Mouse (Mus musculus) urinary bladder, postnatal 10 days (tissue): ENCODE results near the gene Trarg1.

Experiments
- DNase-seq: peaks from one replicate; pipeline ENCODE4 v3.0.0; 2022; ENCODE audit warnings: low spot score

The Trarg1 gene

DNA sequence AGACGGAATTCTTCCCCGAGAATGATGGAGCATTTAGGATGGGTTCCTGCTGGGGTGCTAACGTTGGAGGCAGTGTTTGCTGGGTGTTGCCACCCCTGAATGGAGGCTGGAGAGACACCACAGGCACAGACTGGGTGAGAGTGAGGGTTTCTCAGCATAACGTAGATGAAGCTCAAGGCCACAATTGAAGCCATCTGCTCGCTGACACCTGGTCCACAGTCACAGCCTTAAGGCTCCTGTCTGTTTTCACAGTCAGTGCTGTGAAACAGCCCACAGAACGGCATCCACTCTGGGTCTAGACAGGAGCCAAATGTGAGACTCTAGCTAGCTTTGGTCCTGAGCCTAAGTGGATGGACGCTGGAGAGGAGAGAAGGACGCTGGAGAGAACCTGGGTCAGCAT is 5.4 kb upstream of the Trarg1 start:
- no peak for DNase-seq

DNA sequence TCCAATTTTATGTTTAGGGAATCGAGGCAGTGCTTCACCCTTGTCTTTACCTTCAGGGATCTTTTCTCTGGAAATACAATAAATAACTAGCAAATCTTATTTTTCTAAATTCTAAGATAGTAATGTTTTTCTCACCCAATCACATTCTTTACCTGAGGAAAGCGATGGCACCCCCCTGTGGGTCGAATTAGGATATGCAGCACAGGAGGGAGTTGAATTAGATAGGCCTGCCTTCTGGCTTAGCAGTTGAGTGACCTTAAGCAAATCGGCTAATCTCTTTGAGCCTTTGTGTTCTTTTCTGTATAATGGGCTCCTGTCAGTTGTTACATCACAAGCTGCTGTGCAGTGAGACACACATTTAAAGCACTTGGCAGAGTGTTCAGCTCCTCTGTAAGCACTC is 4.9 kb upstream of the Trarg1 start:
- no peak for DNase-seq

DNA sequence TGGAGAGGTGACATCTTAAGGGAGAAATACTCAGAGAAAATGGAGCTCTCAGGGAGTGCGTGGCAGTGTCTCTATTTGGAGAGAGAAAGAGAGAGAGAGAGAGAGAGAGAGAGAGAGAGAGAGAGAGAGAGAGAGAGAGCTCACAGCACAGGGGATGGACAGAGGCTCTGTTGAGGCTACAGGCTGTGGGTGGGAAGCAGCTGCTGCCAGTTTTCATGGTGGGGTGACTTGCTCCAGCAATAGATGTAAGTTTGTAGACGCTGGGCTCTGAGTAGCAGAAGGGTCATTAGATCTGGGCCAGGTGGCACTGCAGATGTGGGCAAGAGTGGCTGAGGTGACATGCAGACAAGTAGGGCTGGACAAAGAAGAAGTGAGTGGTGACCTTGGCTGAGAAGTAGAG is 6.0 kb downstream of the Trarg1 start:
- DNase-seq = no peak

DNA sequence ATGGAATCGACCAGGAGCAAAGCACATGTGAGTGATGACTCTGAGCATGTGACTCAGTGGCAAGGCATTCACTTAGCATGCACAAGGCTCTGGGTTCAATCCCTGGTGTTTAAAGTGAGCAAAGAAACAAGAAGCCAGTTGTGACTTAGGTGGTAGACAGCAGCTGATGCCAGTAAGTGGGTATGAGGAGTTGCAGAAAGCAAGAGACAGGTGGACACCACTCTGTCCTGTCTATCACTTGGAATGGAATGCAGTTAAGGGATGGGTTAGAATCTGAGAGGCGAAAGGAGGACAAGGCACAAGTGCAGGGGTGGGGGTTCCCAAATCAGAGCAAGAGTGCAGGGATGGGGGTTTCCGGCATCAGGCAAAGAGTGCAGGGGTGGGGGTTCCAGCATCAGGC is 12.5 kb downstream of the Trarg1 start:
- DNase-seq = no peak

DNA sequence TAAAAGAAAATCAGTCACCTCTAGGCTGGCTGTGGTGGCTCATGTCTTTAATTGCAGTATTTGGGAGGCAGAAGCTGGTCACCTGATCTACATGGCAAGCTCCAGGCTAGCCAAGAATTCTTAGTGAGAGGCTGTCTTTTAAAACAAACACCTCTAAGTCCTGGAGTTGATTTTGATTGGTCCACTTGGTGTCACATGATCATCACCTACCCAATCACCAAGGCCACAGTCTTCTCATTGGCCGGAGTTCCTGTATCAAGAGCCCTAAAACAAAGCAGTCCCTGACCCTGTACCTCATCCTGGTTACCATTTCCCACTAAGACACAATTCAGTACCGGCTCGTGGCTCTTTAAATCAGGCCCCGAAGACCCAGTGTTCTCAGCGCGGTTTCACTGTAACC is 16.2 kb downstream of the Trarg1 start:
- DNase-seq = no peak

DNA sequence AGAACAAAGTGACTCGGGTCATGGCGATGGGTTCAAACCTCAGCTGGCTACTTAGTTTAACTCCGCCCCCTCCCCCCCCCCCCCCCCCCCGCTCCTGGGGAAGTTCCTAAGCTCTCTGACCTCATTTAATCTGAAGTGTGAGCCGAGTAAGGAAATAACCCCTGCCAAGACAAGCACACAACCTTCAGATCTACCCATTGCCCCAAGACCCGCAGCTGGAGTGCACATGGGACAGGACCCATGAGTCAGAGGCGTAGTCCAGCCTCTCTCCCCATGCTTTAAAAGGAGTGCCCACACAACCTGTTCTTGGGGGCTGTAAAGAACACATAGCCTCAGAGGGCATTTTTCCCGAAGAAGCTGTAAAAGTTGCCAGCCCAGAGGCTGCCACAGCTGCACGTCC is 20.0 kb downstream of the Trarg1 start:
- no peak for DNase-seq

DNA sequence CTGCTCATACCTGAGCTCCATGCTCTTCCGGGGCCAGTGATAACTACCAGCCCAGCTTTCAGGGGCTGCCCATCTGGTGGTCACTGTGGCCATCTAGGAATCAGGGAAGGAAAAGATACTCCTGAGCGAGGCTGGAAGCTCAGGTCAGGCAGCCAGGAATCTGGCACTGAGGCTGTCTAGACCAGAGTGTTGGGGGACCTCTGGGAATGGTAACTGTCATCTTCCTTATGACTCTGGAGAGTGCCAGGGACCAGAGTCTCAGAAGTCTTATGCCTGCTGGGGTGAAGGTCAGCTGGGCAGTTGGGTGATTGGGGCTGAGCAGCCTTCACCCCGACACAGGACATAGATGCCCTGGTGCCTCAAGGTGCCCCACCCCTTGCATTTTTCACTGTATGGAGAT is 28.0 kb downstream of the Trarg1 start:
- no peak for DNase-seq

DNA sequence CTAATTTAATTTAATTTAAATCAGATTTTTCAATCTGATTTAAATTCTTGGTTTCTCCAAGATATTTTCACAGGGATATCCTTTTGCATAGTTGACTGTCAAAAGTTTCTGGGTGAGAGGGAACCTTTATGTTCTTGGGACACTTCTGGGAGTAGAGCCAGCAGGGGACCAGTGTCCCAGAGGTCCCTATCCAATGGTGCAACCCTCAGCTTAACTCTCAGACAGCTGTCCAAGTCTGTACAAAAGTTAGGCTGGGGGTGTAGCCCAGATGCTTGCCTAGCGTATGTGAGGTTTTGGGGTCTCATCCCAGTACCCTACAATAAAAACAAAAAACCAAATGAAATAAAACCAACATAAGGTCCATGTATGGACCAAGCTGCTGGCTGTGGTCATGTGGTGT is 28.5 kb downstream of the Trarg1 start:
- no peak for DNase-seq

DNA sequence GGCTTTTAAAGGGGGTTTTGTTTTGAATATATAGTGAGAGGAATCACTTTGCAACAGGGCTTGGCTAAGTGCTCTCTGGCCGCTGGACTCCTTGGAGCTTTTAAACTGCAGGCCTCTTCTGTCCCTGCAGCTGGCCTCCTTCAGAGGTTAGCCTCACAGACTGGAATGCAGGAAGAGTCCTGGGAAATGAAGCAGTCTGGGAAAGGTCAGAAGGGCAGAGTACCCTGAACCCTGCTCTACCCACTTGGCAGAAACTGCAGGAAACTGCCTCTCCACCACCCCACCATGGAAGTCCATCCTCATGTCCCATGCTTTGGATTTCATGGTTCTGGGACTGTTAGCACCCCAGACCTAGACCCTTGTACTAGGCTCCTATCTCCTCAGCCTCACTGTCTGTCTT is 29.3 kb downstream of the Trarg1 start:
- no peak for DNase-seq

DNA sequence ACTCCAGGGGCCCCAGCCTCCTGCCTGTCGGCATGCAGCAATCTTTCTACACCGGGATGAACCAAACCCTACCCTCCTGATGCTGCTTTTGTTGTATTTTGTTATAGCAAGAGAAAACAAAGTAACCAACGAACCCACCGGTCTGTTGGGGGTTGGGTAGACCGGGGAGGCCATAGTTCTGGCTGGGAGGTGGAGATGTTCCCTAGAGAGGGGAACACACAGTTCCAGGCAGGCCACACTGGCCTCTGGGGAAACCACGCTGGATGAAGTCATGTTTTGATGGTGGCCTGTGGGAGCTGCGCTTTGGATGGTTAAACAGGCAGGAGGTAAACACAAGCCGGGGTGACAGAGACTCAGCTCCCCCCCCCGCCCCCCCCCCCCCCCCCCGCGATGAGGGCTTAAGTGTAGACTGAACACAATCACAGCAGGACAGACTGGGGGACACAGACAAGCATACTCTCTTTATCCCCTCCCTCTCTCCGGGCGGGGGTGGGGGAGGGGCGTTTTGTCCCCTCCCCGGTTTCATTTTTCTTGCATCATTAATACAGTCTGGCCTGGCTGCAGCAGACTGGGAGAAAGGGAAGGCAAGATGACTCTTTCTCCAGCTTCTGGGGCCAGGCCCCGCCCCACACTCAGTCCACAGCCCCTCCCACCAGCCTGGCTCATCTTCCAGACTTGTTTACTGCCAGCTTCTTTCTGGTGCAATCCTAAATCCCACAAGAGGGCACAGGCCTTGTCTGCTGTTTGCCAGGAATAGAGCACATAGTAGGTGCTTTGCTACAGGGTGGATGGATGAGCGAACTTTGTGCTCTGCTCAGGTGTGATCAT is 30.2 kb downstream of the Trarg1 start:
- no peak for DNase-seq

DNA sequence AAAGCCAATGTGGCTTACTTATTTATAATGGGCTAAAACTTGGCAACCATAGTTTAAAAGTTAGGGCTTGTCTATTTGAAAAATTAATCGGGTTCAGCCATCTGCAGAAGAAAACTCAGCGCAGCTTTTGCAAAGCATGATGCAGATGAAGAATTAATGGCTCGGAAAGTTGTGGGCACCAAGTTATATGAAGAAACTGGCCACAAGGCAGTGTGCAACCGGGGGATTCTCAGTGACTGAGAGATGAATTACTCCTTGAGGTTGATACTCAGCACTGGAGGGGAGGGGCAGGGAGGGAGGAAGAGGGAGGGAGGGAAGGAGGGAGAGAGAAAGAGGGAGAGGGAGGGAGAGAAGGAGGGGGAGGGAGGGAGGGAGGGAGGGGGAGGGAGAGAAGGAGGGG is 37.4 kb downstream of the Trarg1 start:
- DNase-seq = no peak

DNA sequence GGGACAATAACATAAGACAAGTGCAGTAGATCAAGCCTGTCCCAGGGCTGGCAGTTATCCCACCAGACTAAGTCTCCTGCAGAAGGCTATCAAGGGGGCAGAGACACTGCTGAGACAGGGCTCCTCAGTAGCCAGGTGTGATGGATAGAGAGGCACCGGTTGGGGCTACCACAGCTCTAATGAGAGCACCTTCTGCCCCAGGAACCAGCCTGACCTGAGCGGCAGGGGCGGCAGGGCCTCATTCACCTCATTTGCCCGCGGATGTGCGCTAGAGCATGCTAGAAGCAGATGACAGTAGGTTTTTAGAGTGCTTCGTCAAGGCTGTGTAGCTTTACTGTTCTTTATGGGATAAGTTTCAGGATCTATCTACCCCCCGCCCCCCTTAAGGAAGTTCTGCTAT is 44.3 kb downstream of the Trarg1 start:
- DNase-seq = no peak

DNA sequence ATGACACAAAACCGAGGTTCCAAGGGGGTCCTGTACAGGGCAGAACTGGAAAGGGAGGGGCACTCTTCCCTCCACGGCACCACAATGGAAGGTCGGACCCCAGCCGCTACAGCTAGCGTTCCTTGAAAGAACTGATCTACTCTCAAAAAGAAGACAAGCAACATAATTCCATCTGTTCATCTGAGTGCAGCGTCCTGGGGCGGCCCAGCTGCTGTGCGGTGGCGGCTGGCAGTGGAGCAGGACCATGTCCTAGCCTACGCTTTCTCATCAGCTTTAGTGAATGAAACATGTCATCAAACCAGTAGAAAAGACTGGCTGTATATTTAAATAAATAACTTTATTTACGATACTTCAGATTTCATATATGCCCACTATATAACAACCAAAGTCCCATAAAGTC is 48.5 kb downstream of the Trarg1 start:
- DNase-seq = no peak

DNA sequence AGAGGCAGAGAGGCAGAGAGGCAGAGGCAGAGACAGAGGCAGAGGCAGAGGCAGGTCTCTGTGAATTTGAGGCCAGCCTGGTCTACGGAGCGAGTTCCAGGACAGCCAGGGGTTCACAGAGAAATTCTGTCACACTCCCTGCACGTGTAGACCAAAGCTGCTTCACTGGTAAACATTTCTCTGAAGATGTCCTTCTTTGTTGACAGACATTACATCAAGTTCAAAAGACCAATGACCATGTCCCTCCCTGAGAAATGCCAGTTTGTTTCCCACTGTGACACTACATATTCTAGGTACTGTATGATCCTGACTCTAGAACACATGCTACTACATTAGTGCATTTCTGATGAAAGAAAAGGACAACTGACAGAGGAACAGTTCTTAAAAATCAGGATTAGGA is 51.0 kb downstream of the Trarg1 start:
- no peak for DNase-seq

DNA sequence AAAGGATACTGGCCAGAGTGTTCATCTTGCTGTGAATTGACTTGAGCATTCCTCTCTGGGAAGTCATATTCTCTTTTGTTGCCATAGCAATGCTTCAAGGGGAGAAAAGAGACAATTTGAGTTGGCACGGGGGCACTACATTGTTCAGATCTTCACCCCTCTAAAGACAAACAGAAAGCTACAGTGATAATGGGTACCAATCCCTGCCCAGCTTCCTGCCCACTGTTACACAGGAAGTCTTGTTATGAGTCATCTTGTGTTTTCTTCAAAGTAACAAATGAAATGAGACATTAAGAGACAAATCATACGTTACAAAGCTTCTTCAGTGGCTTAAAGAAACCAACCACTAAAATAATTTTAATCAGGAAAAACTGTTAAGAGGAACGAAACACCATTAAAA is 55.0 kb downstream of the Trarg1 start:
- DNase-seq = no peak

DNA sequence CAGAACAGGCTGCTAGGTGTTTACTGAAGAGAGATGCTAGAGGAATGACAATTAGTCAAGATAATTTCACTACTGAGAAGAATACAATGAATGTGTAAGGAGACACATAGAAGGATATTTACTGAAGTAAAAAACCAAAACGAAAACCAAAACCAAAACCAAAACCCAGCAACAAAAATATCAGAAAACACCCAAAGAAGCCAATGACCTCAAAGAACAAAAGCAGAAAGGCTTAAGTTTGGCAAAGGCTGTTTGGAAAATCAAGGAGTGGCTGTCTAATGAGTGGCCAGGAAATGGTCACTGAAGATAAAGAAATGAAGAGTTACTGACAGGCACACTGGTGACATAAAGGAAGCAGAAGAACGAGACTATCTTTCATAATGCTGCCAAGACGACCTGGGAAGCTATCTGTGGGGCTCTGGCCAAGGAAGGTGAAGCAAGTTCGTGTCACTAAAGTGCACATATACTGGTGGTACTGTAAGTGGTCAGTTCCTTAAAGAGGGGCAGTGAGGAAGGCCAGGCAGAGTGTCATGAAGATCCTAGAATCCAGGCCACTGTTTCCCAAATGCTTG is 56.2 kb downstream of the Trarg1 start:
- DNase-seq = no peak

DNA sequence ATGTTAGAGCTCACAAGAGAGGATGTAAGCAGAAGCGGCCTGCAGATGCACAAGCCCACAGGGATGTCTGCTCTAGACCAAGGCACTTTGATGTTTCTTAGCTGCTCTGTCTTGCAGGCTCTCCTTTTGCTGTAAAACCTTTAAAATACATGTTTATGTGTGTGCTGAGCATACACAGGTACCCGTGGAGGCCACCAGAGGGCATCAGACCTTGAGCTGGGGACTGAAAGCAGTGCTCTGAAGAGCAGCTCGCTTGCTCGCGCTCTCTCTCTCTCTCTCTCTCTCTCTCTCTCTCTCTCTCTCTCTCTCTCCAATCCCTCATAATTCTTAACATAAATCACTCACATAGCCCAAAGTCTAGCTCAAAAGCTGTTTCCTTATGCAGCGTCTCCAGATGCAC is 59.5 kb downstream of the Trarg1 start:
- no peak for DNase-seq

DNA sequence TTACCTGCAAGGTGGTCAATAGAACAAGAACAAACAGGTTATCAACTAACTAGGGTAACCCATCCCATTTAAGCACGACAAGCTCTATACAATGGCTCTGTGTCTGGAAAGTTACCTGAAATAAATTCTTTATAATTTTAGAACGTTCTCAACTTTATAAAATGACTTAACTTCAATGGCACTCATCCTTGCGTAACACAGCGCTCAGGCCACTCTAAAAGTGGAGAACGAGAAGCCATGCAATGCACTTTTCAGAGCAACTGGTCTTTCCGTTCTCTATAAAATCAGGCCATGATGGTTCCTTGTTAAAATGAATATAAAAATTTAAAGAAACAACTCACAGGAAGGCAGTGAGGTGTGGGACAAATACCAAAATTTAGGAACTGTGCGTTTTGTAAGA is 62.9 kb downstream of the Trarg1 start:
- DNase-seq = no peak

DNA sequence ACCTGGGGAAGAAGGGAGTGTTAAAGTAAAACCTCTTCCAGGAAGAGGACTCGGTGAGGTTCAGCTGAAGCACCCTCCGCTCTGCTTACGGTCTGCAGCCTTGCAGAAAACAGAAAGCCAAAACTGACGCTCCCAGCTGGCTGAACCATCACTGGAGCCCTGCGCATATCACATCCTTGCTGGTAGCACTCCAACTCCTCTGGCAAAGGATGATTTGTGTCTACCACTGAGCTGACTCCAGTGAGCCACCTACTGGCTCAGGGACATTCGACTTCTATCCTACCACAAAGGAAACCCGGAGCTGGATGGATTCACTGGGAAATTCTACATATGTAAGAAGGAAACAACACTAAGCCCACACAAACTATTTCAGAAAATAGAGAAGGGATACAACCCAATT is 64.9 kb downstream of the Trarg1 start:
- no peak for DNase-seq

DNA sequence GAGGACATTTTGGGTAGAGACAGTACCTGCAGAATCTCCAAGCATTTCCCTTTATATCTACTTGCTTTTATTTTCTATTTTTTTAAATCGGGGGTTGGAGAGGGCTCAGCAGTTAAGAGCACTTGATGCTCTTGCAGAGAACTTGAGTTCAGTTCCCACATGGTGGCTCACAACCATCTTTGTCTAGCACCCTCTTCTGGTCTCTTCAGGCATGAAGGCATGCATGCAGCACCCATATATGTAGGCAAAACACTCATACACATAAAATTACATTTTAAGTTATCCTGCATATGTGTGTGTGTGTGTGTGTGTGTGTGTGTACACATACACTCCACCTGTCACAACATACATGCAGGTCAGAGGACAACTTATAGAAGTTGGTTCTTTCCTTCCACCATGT is 66.3 kb downstream of the Trarg1 start:
- DNase-seq = no peak
